Mouse (Mus musculus): Measurements from ENCODE around the gene Gldn. TPM values are rescaled to one million over a fixed set of nuclear protein-coding genes. Genes with fewer than 3 reads are reported as not detected.

The Gldn gene
- polyA plus RNA-seq, 1 experiment = not detected

DNA sequence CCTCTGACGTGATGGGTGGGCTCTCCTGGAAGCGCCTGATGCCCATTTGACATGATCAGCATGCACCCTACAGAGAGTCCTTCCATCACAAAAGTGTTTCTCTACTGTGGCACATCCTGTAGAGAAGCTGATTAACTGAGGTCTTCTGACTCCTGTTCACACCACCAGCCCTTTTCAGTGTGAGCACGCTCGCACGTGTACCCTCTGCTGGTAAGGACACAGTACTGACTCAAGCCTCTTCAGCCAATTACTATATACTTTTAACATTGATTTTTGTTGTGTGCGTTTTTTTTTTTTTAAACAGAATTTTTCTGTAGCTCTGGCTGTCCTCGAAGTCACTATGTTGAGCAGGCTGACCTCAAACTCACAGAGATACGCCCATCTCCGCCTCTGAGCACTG is 30.1 kb downstream of the Gldn start:
- TF ChIP-seq E2F4 (IDR thresholded peaks at IDR 0.05; ENCODE audit: insufficient read depth) = no peak
- no peak for TF ChIP-seq MAX (IDR thresholded peaks at IDR 0.05; ENCODE audit: low read depth)
- TF ChIP-seq TCF3 (IDR thresholded peaks at IDR 0.05; ENCODE audit: insufficient read length, low read depth) = no peak
- TF ChIP-seq SRF (IDR thresholded peaks at IDR 0.05; ENCODE audit: control insufficient read depth, insufficient read length, low read depth) = no peak
- no peak for TF ChIP-seq REST (IDR thresholded peaks at IDR 0.05; ENCODE audit: insufficient read depth, insufficient read length)
- TF ChIP-seq USF1 (IDR thresholded peaks at IDR 0.05; ENCODE audit: low read depth) = no peak
- no peak for TF ChIP-seq POLR2A (IDR thresholded peaks at IDR 0.05; ENCODE audit: insufficient read length, low read depth)
- no peak for TF ChIP-seq CEBPB (IDR thresholded peaks at IDR 0.05; ENCODE audit: insufficient read depth, poor library complexity, severe bottlenecking)
- TF ChIP-seq MYOG (IDR thresholded peaks at IDR 0.05; ENCODE audit: control insufficient read depth in 1 of 3, insufficient read depth in 1 of 3, insufficient read length in 2 of 3, low read depth in 2 of 3) = no peak
- TF ChIP-seq POLR2AphosphoS2 (IDR thresholded peaks at IDR 0.05; ENCODE audit: insufficient read length, low read depth) = no peak
- TF ChIP-seq TCF12 (IDR thresholded peaks at IDR 0.05; ENCODE audit: insufficient read depth, poor library complexity, severe bottlenecking) = no peak
- TF ChIP-seq MYOD1 (IDR thresholded peaks at IDR 0.05; ENCODE audit: control insufficient read depth in 1 of 3, insufficient read length in 2 of 3, low read depth in 2 of 3) = no peak
- Histone ChIP-seq H3K36me3 (ENCODE audit: control insufficient read depth, insufficient read depth) (no peaks in the 10 kb centered on the region), H3K4me3 (no peak overlapping the region), H3K79me2 (ENCODE audit: control insufficient read depth, insufficient read depth) (no peaks in the 10 kb centered on the region), H3K4me2 (ENCODE audit: low read depth) (no peak overlapping the region), H3ac (ENCODE audit: control insufficient read depth, insufficient read length) (no peak overlapping the region), H3K27me3 (ENCODE audit: control insufficient read depth, insufficient read depth, insufficient read length) (peaks cover 12% of the 10 kb centered on the region)

DNA sequence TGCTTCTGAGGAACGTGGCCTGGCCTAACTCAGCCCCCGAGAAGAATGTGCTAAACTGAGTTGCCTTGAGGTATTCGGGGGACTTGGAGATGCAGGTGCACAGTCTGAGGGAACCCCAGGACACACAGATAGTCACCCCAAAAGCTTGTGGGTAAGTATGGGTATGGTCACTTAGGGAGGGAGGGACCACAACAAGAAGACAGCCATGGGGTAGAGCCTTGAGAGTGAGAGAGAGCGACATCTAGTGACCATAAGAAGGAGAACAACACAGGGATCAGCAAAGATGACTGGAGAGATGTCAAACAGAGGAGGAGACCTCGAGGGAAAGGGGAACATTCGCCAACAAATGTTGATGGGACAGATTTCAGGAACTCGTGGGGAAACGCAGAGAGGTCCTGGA is 37.2 kb downstream of the Gldn start:
- Histone ChIP-seq H3K36me3 (ENCODE audit: control insufficient read depth, insufficient read depth) (no peaks in the 10 kb centered on the region), H3ac (ENCODE audit: control insufficient read depth, insufficient read length) (no peak overlapping the region), H3K27me3 (ENCODE audit: control insufficient read depth, insufficient read depth, insufficient read length) (peaks cover 7% of the 10 kb centered on the region), H3K79me2 (ENCODE audit: control insufficient read depth, insufficient read depth) (no peaks in the 10 kb centered on the region), H3K4me2 (ENCODE audit: low read depth) (no peak overlapping the region), H3K4me3 (no peak overlapping the region)
- TF ChIP-seq E2F4 (IDR thresholded peaks at IDR 0.05; ENCODE audit: insufficient read depth) (no peak), MAX (IDR thresholded peaks at IDR 0.05; ENCODE audit: low read depth) (no peak), CEBPB (IDR thresholded peaks at IDR 0.05; ENCODE audit: insufficient read depth, poor library complexity, severe bottlenecking) (no peak), REST (IDR thresholded peaks at IDR 0.05; ENCODE audit: insufficient read depth, insufficient read length) (no peak), POLR2A (IDR thresholded peaks at IDR 0.05; ENCODE audit: insufficient read length, low read depth) (no peak), USF1 (IDR thresholded peaks at IDR 0.05; ENCODE audit: low read depth) (no peak), TCF12 (IDR thresholded peaks at IDR 0.05; ENCODE audit: insufficient read depth, poor library complexity, severe bottlenecking) (no peak), SRF (IDR thresholded peaks at IDR 0.05; ENCODE audit: control insufficient read depth, insufficient read length, low read depth) (no peak), TCF3 (IDR thresholded peaks at IDR 0.05; ENCODE audit: insufficient read length, low read depth) (no peak), MYOD1 (IDR thresholded peaks at IDR 0.05; ENCODE audit: control insufficient read depth in 1 of 3, insufficient read length in 2 of 3, low read depth in 2 of 3) (no peak), POLR2AphosphoS2 (IDR thresholded peaks at IDR 0.05; ENCODE audit: insufficient read length, low read depth) (no peak), MYOG (IDR thresholded peaks at IDR 0.05; ENCODE audit: control insufficient read depth in 1 of 3, insufficient read depth in 1 of 3, insufficient read length in 2 of 3, low read depth in 2 of 3) (no peak)

DNA sequence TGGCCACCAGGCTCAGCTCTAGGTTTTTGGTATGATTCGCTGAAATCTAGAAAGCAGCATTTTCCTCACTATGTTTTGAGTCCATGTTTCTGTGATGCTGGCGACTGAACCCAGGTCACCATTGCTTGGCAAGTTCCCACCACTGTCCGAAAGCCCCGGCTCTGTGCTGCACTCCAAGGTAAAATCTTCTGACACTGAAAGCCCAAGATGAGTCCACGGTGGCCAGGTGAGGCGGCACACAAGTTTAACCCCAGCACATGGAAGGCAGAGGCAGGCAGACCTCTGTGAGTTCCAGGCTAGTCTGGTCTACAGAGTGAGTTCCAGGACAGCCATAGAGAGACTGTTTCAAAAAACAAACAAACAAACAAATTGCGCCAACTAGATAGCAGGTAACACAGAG is 42.9 kb downstream of the Gldn start:
- Histone ChIP-seq H3K27me3 (ENCODE audit: control insufficient read depth, insufficient read depth, insufficient read length) (no peaks in the 10 kb centered on the region), H3K4me2 (ENCODE audit: low read depth) (no peak overlapping the region), H3K4me3 (no peak overlapping the region), H3K36me3 (ENCODE audit: control insufficient read depth, insufficient read depth) (no peaks in the 10 kb centered on the region), H3ac (ENCODE audit: control insufficient read depth, insufficient read length) (no peak overlapping the region), H3K79me2 (ENCODE audit: control insufficient read depth, insufficient read depth) (no peaks in the 10 kb centered on the region)
- no peak for TF ChIP-seq POLR2AphosphoS2 (IDR thresholded peaks at IDR 0.05; ENCODE audit: insufficient read length, low read depth)
- no peak for TF ChIP-seq MAX (IDR thresholded peaks at IDR 0.05; ENCODE audit: low read depth)
- TF ChIP-seq MYOD1 (IDR thresholded peaks at IDR 0.05; ENCODE audit: control insufficient read depth in 1 of 3, insufficient read length in 2 of 3, low read depth in 2 of 3) = no peak
- TF ChIP-seq CEBPB (IDR thresholded peaks at IDR 0.05; ENCODE audit: insufficient read depth, poor library complexity, severe bottlenecking) = no peak
- no peak for TF ChIP-seq POLR2A (IDR thresholded peaks at IDR 0.05; ENCODE audit: insufficient read length, low read depth)
- no peak for TF ChIP-seq REST (IDR thresholded peaks at IDR 0.05; ENCODE audit: insufficient read depth, insufficient read length)
- no peak for TF ChIP-seq MYOG (IDR thresholded peaks at IDR 0.05; ENCODE audit: control insufficient read depth in 1 of 3, insufficient read depth in 1 of 3, insufficient read length in 2 of 3, low read depth in 2 of 3)
- no peak for TF ChIP-seq USF1 (IDR thresholded peaks at IDR 0.05; ENCODE audit: low read depth)
- no peak for TF ChIP-seq TCF12 (IDR thresholded peaks at IDR 0.05; ENCODE audit: insufficient read depth, poor library complexity, severe bottlenecking)
- no peak for TF ChIP-seq E2F4 (IDR thresholded peaks at IDR 0.05; ENCODE audit: insufficient read depth)
- TF ChIP-seq SRF (IDR thresholded peaks at IDR 0.05; ENCODE audit: control insufficient read depth, insufficient read length, low read depth) = no peak
- no peak for TF ChIP-seq TCF3 (IDR thresholded peaks at IDR 0.05; ENCODE audit: insufficient read length, low read depth)

DNA sequence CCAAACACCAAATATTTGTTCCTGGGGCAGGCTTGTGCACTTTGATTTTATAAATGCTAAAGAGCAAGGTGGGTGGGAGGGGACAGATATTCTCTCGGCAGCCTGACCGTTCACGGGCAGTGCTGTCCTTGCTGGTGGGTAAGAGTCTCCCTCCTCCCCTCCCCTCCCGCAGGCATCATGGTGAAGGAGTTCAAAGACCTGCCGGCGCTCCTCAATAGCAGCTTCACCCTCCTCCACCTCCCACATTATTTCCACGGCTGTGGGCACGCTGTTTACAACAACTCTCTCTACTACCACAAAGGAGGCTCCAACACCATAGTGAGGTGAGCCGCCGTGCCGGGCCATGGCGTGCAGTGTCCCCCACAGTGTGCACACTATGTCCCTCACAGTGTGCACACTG is 49.3 kb downstream of the Gldn start:
- Histone ChIP-seq H3K36me3 (ENCODE audit: control insufficient read depth, insufficient read depth) (no peaks in the 10 kb centered on the region), H3ac (ENCODE audit: control insufficient read depth, insufficient read length) (no peak overlapping the region), H3K27me3 (ENCODE audit: control insufficient read depth, insufficient read depth, insufficient read length) (peaks cover 14% of the 10 kb centered on the region), H3K4me3 (no peak overlapping the region), H3K4me2 (ENCODE audit: low read depth) (no peak overlapping the region), H3K79me2 (ENCODE audit: control insufficient read depth, insufficient read depth) (no peaks in the 10 kb centered on the region)
- TF ChIP-seq POLR2AphosphoS2 (IDR thresholded peaks at IDR 0.05; ENCODE audit: insufficient read length, low read depth) = no peak
- TF ChIP-seq TCF3 (IDR thresholded peaks at IDR 0.05; ENCODE audit: insufficient read length, low read depth) = no peak
- no peak for TF ChIP-seq E2F4 (IDR thresholded peaks at IDR 0.05; ENCODE audit: insufficient read depth)
- no peak for TF ChIP-seq REST (IDR thresholded peaks at IDR 0.05; ENCODE audit: insufficient read depth, insufficient read length)
- no peak for TF ChIP-seq POLR2A (IDR thresholded peaks at IDR 0.05; ENCODE audit: insufficient read length, low read depth)
- no peak for TF ChIP-seq MAX (IDR thresholded peaks at IDR 0.05; ENCODE audit: low read depth)
